Mouse (Mus musculus) T-cell, adult 2 months (primary cell): ENCODE results near the gene Gnai1.

Experiments used
- DNase-seq: peaks from one replicate; pipeline ENCODE4 v3.0.0; 2022; ENCODE audit warnings: low spot score

Gnai1 gene

GRCm38 (mm10) chr5:18288079-18288478 lies 72.1 kb downstream of the Gnai1 start:
- DNase-seq: no peak

DNA sequence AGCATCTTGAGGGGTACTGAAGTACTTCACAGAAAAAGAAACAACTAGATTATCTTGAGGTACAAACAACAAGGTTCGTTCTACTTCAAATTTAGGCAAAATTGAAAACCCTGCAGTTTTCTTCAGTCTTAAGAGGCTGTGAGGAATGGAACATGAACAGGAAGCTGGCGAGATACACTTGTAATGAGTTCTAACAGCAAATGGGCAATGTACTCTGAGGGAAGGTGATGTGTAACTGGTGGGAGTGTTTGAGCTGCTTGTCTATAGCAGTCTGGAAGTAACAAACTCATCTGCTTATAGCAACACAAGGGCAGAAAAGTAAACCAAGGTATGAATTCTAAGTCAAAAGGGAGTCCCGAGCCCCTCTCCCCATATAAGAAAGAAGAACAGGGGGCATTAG lies 78.1 kb downstream of the Gnai1 start:
- no peak for DNase-seq

GRCm38 (mm10) chr5:18274352-18274940 lies 85.7 kb downstream of the Gnai1 start:
- DNase-seq: no peak

GRCm38 (mm10) chr5:18273291-18274284 lies 86.6 kb downstream of the Gnai1 start:
- DNase-seq: no peak

DNA sequence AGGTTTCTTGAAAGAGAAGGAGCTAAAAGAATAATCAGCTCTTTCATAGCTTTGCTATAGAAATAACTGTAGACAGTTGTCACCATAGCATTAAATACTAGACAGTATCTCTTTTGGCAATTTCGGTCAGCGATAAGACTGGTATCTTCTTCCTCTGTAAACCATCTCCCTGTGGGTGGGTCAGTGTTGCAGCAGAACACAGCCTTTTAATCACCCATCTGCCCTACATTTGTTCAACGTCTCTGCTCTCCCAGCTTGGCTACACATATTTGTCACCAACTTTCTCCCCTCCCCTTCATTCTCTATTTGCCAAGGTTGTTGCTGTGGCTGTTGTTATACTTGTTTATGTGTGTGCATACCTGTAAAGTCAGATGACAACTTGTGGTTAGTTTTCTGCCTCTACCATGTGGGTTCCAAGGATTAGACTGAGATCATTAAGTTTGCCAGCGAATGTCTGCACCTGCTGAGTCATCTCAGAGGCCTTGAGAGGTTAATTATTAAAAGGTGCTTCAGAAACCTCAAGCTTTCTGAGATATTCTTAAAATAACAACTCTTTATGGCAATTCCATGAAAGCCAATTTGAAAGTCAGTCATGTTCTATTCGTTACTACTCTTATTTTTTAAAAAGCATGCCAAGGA lies 109.7 kb downstream of the Gnai1 start:
- DNase-seq: no peak

DNA sequence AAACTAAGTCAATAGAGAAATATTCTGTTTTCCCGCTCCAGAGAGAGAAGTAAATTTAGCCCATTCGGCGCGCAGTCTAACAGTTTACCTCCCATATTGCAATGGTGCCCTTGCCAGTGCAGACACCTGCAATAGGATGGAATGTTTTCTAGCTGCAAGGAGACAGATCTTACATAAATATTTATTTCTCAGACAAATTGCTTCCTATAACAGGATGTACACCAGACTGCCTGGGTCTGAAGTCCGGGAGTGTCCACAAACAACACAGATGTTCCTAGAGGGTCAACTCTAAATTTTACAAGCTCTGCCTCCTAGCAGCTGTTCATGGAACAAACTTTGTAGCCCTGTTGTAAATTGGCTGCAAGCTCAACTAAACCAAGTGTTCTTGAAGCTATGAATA lies 111.0 kb downstream of the Gnai1 start:
- DNase-seq: no peak

DNA sequence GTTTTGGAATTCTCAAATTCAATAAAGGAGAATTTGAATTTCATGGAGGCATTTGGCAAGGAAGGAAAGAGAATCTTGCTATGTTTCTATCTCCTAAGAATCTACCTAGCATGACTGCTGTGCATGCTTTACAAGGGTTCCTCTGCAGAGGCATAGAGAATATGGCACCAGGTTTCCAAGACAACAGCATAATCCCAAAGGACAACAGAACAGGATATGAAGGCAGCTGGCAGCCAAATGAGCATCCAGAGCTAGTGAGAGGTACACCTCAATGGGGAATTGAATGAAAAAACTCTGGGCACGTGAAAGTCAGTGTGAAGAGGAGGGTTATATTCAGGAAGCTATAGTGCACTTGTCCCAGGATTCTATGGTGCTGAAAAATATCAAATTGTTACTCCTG lies 130.8 kb downstream of the Gnai1 start:
- DNase-seq: no peak

DNA sequence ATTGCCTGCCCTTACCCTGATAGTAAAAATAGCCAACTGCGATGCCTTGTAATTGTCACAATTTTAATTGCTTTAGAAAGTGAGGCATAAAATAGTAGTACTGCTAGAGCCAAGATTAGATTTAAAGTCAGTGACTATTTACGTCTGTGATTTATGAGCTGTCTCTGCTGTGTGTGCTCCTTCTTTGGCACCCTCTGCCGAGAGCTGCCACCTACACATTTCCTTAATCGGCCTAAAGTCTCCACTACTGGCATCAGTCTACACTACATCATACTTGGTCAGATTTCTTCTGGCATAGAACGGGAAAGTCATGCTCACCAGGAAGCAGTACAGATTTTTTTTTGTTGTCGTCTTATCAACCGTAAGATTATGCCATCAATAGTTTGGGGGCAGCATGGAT lies 131.3 kb downstream of the Gnai1 start:
- no peak for DNase-seq

GRCm38 (mm10) chr5:18220873-18221272 lies 139.3 kb downstream of the Gnai1 start:
- no peak for DNase-seq

GRCm38 (mm10) chr5:18218292-18218691 lies 141.9 kb downstream of the Gnai1 start:
- DNase-seq: no peak

GRCm38 (mm10) chr5:18217856-18218255 lies 142.3 kb downstream of the Gnai1 start:
- DNase-seq: no peak
